Mouse (Mus musculus) cerebellum, adult 2 months (tissue): ENCODE results near the gene Spink4.

ENCODE experiments used
- CTCF ChIP-seq: fragments of 200-500 bp; IDR thresholded peaks from 2 replicates; pipeline ENCODE4 v1.5.1; 2011; ENCODE audit warnings: low read depth, mild to moderate bottlenecking, control low read depth, low read length, moderate library complexity, borderline replicate concordance; ENCODE audit not compliant: insufficient read depth
- POLR2A ChIP-seq: fragments of 200-500 bp; IDR thresholded peaks from 2 replicates; pipeline ENCODE4 v1.6.1; 2011; ENCODE audit warnings: low read length, control low read depth, borderline replicate concordance; ENCODE audit not compliant: insufficient read depth

- TF ChIP-seq CTCF (no peak), POLR2A (no peak)
Observed at GRCm38 (mm10) chr4:40908261-40908969, 11.4 kb upstream of the Spink4 start.
